Mouse (Mus musculus): ENCODE measurements around the gene Sbf1.

GRCm38 (mm10) chr15:89241025-89241424 lies 74.1 kb downstream of the Sbf1 start:
- TF ChIP-seq CTCF (IDR thresholded peaks at IDR 0.05; ENCODE audit: low read depth) = peak; percentile 68
- no peak for TF ChIP-seq EP300 (optimal IDR thresholded peaks at IDR 0.05)
